Mouse (Mus musculus): ENCODE measurements at regions not wholly inside any gene's neighbourhood (a gene's known extent, or its start where the extent isn't known, plus 50 kb on each side); places are given as distances from the start of the nearest gene placed in this dataset.

DNA sequence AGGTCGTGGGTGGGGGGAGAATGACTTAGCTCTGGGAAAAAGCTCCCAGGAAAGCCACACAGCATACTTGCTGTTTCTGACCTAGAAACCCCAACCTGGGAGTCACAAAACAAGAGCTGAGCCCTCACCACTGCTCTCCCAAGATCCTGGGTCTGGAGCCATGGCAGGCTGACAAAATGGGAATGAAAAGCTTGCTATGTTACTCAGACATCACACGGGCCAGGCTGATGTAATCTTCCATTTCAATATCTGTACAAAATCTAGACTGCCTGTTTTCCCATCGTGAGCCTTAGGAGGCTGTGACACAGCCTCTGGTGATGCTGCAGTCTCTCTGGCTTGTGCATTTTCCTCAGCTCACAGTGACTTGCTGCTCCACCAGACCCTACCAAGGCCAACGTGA is 325.1 kb downstream of the Diras2 start:
- Histone ChIP-seq H3K4me3 (replicated peaks) (no peak overlapping the region), H3K9ac (replicated peaks) (no peak overlapping the region), H3K36me3 (no peaks in the 10 kb centered on the region), H3K27me3 (no peaks in the 10 kb centered on the region), H3K27ac (no peak overlapping the region), H3K9me3 (no peaks in the 10 kb centered on the region), H3K4me1 (replicated peaks) (peaks cover 6% of the 10 kb centered on the region), H3K4me2 (no peak overlapping the region)
- WGBS: 79% methylated on average over 4 of the region's 4 CpGs
- ATAC-seq (ENCODE audit: insufficient number of reproducible peaks, insufficient read depth, low FRiP score, low TSS enrichment, low read depth): no peak

DNA sequence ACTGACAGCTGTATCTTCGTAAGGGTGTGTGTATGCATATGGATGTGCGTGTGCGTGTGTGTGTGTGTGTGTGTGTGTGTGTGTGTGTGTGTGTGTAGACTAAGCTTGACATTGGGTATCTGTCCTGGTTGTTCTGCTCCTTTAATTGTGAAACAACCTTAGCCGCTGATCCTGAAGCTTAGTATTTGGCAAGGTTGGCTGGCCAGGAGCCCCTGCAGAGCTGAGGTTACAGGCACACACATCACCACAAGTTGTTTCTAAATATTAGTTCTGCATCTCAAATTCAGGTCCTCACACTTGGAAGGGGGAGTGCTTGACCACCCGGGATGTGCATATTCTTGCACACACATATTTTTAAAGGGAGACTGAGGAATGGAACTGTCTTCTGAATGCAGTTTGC is 314.7 kb downstream of the Diras2 start:
- no peak overlapping the region for H3K9ac ChIP-seq (replicated peaks)
- H3K27ac ChIP-seq: no peak overlapping the region
- H3K4me3 ChIP-seq (replicated peaks): no peak overlapping the region
- H3K27me3 ChIP-seq: no peaks in the 10 kb centered on the region
- H3K4me2 ChIP-seq: no peak overlapping the region
- no peak for ATAC-seq (ENCODE audit: insufficient number of reproducible peaks, insufficient read depth, low FRiP score, low TSS enrichment, low read depth)
- H3K36me3 ChIP-seq: no peaks in the 10 kb centered on the region
- H3K4me1 ChIP-seq (replicated peaks): no peaks in the 10 kb centered on the region
- 91% methylated on average over 5 of the region's 5 CpGs for WGBS
- no peaks in the 10 kb centered on the region for H3K9me3 ChIP-seq

DNA sequence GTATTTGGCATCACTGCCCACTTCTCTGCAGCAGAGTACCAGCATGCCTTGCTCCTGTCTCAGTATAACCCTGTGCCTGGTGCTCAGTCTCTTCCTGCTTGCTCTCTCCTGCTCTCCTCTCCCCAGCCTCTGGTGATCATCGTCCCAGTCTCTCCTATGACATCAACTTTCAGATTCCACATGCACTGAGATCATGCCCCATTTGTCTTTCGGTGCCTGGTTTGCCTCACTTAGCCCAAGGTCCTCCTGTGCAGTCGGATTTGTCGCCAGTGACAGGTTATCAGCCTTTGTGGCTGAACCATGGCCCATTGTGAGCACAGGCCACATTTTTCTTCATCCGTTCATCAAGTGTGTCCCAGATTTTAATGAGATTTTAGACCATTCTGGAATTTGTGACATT is 314.0 kb downstream of the Diras2 start:
- H3K27ac ChIP-seq: no peak overlapping the region
- H3K4me3 ChIP-seq (replicated peaks): no peak overlapping the region
- H3K4me1 ChIP-seq (replicated peaks): no peaks in the 10 kb centered on the region
- no peaks in the 10 kb centered on the region for H3K9me3 ChIP-seq
- H3K9ac ChIP-seq (replicated peaks): no peak overlapping the region
- no peak overlapping the region for H3K4me2 ChIP-seq
- H3K27me3 ChIP-seq: 0 out of 2 replicates have a peak, but pooled peaks cover 1% of the 10 kb centered on the region
- WGBS: 81% methylated on average over 5 of the region's 5 CpGs
- ATAC-seq (ENCODE audit: insufficient number of reproducible peaks, insufficient read depth, low FRiP score, low TSS enrichment, low read depth): no peak
- H3K36me3 ChIP-seq: no peaks in the 10 kb centered on the region

DNA sequence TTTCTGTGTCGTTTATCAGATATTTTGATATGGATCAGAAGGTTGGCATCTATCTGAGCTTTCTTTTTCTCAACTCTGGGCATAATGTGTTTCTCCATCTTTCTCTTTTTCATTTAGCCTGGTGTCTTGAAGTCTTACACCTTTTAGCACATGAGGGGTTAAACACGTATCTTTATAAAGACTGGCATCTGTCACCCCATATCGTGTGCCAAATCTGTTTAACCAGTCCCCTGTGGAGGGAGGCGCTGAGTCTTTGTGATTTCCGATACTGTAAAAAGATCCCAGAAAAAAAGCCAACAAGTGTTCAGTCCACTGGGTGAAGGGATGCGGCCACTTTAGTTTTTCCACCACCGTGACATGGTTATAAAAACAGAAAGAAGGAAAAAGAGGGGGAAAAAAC is 313.3 kb downstream of the Diras2 start:
- WGBS: 78% methylated on average over 7 of the region's 7 CpGs
- no peaks in the 10 kb centered on the region for H3K9me3 ChIP-seq
- no peak overlapping the region for H3K9ac ChIP-seq (replicated peaks)
- H3K36me3 ChIP-seq: no peaks in the 10 kb centered on the region
- no peak overlapping the region for H3K27ac ChIP-seq
- H3K4me3 ChIP-seq (replicated peaks): no peak overlapping the region
- 0 out of 2 replicates have a peak, but pooled peaks cover 2% of the 10 kb centered on the region for H3K4me1 ChIP-seq (replicated peaks)
- no peak overlapping the region for H3K4me2 ChIP-seq
- no peak for ATAC-seq (ENCODE audit: insufficient number of reproducible peaks, insufficient read depth, low FRiP score, low TSS enrichment, low read depth)
- H3K27me3 ChIP-seq: 0 out of 2 replicates have a peak, but pooled peaks cover 7% of the 10 kb centered on the region

DNA sequence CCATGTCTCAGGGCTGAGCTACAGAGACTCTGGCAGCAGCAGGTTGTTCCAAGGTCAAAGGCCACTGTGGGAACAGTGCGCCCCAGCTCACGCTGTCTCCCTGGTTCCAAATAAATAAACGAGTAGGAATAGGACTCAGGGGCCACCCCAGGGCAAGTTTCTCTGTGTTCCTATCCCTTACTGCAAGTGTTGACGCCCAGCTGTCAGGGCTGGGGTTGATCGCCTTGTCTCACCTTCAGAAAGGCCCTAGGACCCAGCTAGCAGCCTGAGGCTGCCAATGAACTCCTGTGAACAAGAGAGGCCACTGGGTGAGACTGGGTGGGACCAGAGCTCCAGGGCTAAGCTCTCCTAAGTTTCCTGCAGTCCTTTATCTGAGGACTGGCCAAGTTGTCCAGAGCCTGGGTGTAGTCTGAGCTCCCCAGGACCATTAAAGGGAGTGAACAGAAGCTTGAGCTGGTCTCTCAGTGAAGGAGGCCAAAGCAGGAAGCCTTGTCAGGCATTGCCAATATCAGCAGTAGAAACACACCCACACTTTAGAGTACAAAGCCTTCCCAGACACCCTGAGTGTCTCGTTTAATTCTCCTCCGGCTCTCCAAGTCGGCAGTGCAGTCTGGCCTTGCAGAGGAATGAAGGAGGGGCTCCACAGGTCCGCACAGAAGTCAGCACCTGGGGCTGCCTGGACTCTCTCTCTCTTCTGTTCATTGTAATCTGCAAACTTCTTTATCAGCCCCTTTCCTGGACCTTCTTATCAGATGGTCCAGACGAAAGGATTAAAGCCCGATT is 308.6 kb downstream of the Diras2 start:
- 41% methylated on average over 11 of the region's 11 CpGs for WGBS
- H3K4me2 ChIP-seq: no peak overlapping the region

DNA sequence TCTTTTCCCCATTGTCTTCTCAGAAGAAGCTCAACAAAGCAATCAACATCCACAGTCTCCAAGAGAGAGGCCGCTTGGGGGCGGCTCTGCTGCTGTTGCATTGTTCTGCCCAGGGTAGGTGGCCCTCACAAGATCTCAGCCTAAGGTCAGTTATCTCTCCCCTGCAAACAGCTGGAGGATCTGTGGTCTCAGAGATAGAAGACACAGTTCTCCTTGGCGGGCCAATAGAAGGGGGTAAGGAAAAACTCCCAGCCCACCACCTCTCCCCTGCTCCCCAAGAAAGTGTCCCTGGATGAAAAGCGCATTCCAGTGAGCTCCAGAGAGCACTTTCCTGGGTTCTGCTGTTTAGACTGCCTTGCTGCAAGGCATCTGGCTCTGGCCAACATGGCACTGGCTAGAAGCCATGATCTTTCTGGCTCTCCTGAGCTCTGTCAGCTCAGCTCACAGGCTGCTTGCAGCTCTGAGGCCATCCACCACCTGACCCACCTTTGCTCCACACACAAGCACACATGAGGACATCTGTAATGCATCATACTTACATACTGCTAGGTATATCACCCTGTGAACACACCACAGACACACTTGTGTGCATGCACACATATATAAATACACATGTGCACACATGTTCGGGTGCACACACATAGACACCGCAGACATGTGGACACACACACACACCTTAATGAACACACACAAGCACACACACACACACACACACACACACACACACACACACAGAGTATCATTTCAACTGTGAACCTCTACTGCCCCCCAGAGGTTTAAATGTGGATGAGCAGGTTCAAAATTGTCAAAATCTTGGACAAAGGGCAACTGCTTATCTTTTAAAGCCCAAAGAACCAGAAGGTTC is 307.7 kb downstream of the Diras2 start:
- no peak overlapping the region for H3K9ac ChIP-seq (replicated peaks)
- H3K27ac ChIP-seq: no peak overlapping the region
- 0 out of 2 replicates have a peak, but pooled peaks cover 7% of the 10 kb centered on the region for H3K27me3 ChIP-seq
- WGBS: 60% methylated on average over 6 of the region's 6 CpGs
- H3K4me1 ChIP-seq (replicated peaks): peaks cover 9% of the 10 kb centered on the region; the same call in 1 of the 2 replicates
- H3K9me3 ChIP-seq: no peaks in the 10 kb centered on the region
- ATAC-seq (ENCODE audit: insufficient number of reproducible peaks, insufficient read depth, low FRiP score, low TSS enrichment, low read depth): no peak
- H3K36me3 ChIP-seq: no peaks in the 10 kb centered on the region
- no peak overlapping the region for H3K4me3 ChIP-seq (replicated peaks)
- no peak overlapping the region for H3K4me2 ChIP-seq

More for the DNA sequence above, 308.6 kb downstream of the Diras2 start:
- no peak overlapping the region for H3K27ac ChIP-seq
- no peak overlapping the region for H3K9ac ChIP-seq (replicated peaks)
- 0 out of 2 replicates have a peak, but pooled peaks cover 7% of the 10 kb centered on the region for H3K27me3 ChIP-seq
- ATAC-seq (ENCODE audit: insufficient number of reproducible peaks, insufficient read depth, low FRiP score, low TSS enrichment, low read depth): no peak; the same call in 1 of the 2 replicates
- no peak overlapping the region for H3K4me3 ChIP-seq (replicated peaks)
- no peaks in the 10 kb centered on the region for H3K9me3 ChIP-seq
- peaks cover 9% of the 10 kb centered on the region; the same call in 1 of the 2 replicates for H3K4me1 ChIP-seq (replicated peaks)
- no peaks in the 10 kb centered on the region for H3K36me3 ChIP-seq

DNA sequence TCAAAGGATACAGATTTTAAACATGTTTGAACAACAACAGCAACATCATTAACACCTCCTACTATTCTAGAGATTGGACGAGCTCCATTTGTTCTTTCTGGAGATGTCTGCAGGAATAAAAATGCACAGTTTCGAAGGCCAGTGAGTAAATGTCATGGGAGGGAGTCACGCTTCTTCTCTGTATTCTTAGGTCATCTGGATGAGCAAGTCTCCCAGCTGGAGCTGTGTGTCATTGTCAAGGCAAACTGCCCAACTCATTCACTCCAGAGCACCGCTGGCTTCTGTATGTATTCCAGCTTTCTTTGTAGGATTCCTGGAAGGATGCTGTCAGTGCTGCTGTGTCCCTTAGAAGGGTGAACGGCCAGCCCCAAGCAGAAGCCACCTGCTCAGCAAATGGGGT is 297.1 kb downstream of the Diras2 start:
- Histone ChIP-seq H3K27me3 (no peaks in the 10 kb centered on the region), H3K9ac (replicated peaks) (no peak overlapping the region), H3K4me1 (replicated peaks) (no peaks in the 10 kb centered on the region), H3K4me3 (replicated peaks) (no peak overlapping the region), H3K4me2 (no peak overlapping the region), H3K36me3 (no peaks in the 10 kb centered on the region), H3K9me3 (peaks cover 4% of the 10 kb centered on the region; the same call in 1 of the 2 replicates), H3K27ac (no peak overlapping the region)
- ATAC-seq (ENCODE audit: insufficient number of reproducible peaks, insufficient read depth, low FRiP score, low TSS enrichment, low read depth): no peak
- WGBS: 79% methylated on average over 5 of the region's 5 CpGs

DNA sequence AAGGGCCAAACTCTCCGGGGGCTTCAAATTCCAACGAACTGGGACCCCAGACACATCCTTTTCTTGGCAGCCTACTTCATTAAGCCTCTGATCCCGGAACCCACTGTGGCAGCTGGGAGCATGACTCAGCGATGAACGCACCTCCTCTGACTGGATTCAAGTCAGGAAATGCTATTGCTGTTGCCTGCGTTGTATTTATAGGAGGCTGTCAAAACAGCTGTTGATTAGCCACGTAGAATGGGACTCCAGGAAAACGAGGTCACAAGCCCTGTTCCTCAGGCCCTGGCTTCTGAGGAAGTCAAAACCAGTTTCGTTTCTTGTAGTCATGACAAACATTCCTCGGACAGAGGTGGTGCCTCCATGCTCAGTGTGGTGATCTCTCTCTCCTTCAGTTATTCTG is 295.0 kb downstream of the Diras2 start:
- Histone ChIP-seq H3K27me3 (no peaks in the 10 kb centered on the region), H3K4me1 (replicated peaks) (no peaks in the 10 kb centered on the region), H3K4me2 (no peak overlapping the region), H3K4me3 (replicated peaks) (no peak overlapping the region), H3K36me3 (no peaks in the 10 kb centered on the region), H3K9me3 (peaks cover 4% of the 10 kb centered on the region; the same call in 1 of the 2 replicates), H3K27ac (no peak overlapping the region), H3K9ac (replicated peaks) (no peak overlapping the region)
- 44% methylated on average over 10 of the region's 10 CpGs for WGBS
- ATAC-seq (ENCODE audit: insufficient number of reproducible peaks, insufficient read depth, low FRiP score, low TSS enrichment, low read depth): no peak

DNA sequence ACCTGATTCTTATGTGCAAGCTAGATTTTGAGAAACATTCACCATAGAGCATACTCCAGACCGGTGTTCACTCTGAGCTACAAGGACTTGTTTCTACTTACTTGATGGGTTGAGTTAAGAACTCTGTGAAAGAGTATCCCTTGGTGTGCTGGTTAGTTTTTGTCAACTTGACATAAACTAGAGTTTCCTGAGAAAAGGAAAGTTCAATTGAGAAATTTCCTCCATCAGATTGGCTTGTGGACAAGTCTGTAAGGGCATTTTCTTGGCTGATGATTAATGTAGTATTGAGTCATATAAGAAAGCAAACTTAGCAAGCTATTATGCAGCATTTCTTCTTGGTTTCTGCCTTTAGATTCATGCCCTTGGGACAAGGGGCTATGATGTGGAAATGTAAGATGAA is 291.5 kb downstream of the Diras2 start:
- Histone ChIP-seq H3K9me3 (peaks cover 4% of the 10 kb centered on the region; the same call in 1 of the 2 replicates), H3K4me3 (replicated peaks) (no peak overlapping the region), H3K9ac (replicated peaks) (no peak overlapping the region), H3K27me3 (no peaks in the 10 kb centered on the region; the same call in 1 of the 2 replicates), H3K4me2 (no peak overlapping the region), H3K27ac (no peak overlapping the region), H3K36me3 (no peaks in the 10 kb centered on the region), H3K4me1 (replicated peaks) (no peaks in the 10 kb centered on the region)
- WGBS: 90% methylated on average over 1 of the region's 1 CpGs
- ATAC-seq (ENCODE audit: insufficient number of reproducible peaks, insufficient read depth, low FRiP score, low TSS enrichment, low read depth): no peak

DNA sequence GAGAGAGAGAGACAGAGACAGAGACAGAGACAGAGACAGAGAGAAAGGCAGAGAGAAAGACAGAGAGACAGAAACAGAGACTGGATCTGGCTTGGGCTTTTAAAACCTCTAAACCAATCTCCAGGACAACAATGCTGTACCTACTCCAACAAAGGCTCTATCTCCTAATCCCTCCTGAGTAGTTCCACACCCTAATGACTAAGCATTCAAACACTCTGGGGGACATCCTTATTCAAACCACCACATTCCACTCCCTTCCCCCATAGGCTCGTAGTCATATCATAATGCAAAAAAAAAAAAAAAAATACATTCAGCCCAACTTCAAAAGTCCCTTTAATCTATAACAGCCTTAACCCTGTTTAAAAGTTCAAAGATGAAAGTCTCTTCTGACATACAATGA is 289.3 kb downstream of the Diras2 start:
- Histone ChIP-seq H3K4me2 (no peak overlapping the region), H3K9ac (replicated peaks) (no peak overlapping the region), H3K36me3 (no peaks in the 10 kb centered on the region), H3K4me1 (replicated peaks) (no peaks in the 10 kb centered on the region), H3K27ac (no peak overlapping the region), H3K4me3 (replicated peaks) (no peak overlapping the region), H3K27me3 (no peaks in the 10 kb centered on the region; the same call in 1 of the 2 replicates), H3K9me3 (peaks cover 4% of the 10 kb centered on the region; the same call in 1 of the 2 replicates)
- ATAC-seq (ENCODE audit: insufficient number of reproducible peaks, insufficient read depth, low FRiP score, low TSS enrichment, low read depth): no peak
- WGBS: 71% methylated on average over 1 of the region's 1 CpGs

DNA sequence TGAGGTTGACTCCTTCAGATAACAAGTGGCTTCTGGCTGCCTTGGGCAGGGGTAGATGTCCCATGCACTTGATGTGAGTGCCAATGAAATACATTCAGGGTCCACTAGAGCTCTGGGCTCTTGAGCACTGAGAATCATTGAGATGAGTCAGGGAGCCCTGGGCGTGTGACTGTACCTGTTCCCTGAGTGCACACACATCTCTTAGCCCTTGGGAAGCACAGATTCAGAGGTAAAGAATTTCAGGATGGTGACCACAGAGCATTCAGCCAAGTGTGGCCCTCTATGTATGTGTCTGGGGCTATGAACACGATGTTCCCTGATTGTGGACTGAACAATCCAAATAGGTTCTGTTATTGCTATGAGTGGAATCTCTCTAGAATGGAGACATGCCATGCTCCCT is 281.6 kb downstream of the Diras2 start:
- no peak overlapping the region for H3K9ac ChIP-seq (replicated peaks)
- H3K36me3 ChIP-seq: no peaks in the 10 kb centered on the region
- no peak overlapping the region for H3K4me3 ChIP-seq (replicated peaks)
- no peak overlapping the region for H3K4me2 ChIP-seq
- ATAC-seq (ENCODE audit: insufficient number of reproducible peaks, insufficient read depth, low FRiP score, low TSS enrichment, low read depth): no peak
- H3K27me3 ChIP-seq: no peaks in the 10 kb centered on the region; the same call in 1 of the 2 replicates
- no peaks in the 10 kb centered on the region for H3K4me1 ChIP-seq (replicated peaks)
- WGBS: 85% methylated on average over 2 of the region's 2 CpGs
- no peaks in the 10 kb centered on the region for H3K9me3 ChIP-seq
- H3K27ac ChIP-seq: no peak overlapping the region

All from limb, embryonic 12.5 days (tissue).